Mouse (Mus musculus) hematopoietic stem cell, adult 5-6 weeks (primary cell): ENCODE data around the gene Fcer2a. TPM values are rescaled to one million over a fixed set of nuclear protein-coding genes. Genes with fewer than 3 reads are reported as not detected.

ENCODE experiments used
- ATAC-seq, 2 experiments: fragments of 125-278 bp in 1 of 2; replicated peaks in 1 of 2; 2 replicates each; pipeline ENCODE4 v1.8.0; 2016 to 2017; ENCODE audit warnings: inconsistent platforms in 2 of 2, mild to moderate bottlenecking in 2 of 2, moderate number of reproducible peaks in 2 of 2, low read depth in 1 of 2, moderate TSS enrichment in 1 of 2; ENCODE audit not compliant: low FRiP score in 2 of 2, poor library complexity in 2 of 2, severe bottlenecking in 2 of 2, insufficient read depth in 1 of 2, low TSS enrichment in 1 of 2
- total RNA-seq: library from RNA; stranded (forward); fragments of 172-1452, 232-1000 nt; gene quantifications from 2 replicates; pipeline ENCODE4 v1.2.3, GENCODE M21; 2017

Gene Fcer2a
- total RNA-seq, 1 experiment from 2014 or later: not detected

DNA sequence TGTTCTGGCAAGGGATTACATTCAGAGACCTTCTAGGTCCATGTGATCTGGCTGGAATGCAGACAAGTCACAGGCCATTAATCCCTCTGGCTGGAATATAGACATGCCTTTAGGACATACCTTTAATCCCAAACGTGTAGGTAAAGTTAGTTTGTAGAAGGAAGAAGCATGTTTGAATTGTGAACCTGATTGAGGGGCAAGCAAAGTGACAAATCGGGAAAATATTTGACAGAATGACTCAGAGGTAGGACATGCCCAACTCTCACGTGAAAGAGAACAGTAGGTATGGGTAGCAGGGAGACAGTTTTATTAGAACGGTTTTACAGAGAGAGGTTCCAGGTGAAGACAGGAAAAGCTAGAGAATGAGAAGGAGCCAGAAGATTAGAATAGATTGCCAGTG is 46.4 kb downstream of the Fcer2a start:
- ATAC-seq: no peak

DNA sequence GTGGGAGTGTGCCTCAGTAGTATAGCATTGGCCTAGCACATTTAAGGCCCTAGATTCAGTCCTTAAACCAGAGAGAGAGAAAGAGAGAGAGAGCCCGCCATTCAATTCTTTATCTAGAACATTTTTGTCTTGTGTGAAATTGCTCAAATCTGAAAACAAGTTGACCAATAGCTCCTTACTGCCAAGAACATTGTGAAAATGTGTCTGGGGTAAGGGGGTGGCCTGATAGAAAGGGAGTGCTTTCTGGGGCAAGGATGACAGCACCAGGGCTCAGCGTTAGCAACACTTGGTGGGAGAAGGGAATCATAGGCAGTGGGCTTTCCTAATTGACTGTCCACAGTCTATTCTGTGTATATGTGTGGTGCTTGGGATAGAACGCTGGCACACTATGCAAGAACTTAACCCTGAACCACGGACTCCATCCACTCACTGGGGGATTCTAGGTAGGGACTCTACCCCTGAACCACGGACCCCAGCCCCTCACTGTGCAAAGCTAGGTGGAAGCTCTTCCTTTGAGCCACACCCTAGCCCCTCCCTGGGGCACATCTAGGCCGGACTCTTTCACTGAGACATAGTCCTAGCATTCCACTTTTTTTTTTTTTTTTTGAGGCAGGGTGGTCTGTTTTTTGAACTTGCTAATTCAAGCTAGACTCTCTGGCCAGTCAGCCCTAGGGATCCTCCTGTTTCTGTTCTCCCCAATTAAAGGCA is 47.0 kb downstream of the Fcer2a start:
- no peak; a peak in 1 of 4 replicates for ATAC-seq

DNA sequence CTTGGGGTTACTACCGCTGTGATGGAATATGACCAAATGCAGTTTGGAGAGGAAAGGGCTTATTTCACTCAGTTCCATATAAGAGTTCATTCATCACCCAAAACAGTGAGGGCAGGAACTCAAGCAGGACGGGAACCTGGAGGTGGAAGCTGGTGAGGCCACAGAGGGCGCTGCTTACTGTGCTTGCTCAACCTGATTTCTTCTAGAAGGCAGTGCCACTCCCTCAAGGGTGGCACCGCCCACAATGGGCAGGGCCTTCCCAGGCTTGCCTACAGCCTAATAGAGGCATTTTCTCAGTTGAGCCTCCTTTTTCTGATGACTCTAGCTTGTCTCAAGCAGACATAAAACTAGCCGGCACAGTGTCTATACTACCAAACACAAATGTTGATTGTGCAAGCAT is 48.2 kb downstream of the Fcer2a start:
- ATAC-seq: peak; percentile 91 to 92

Other genes starting within 250 kb of the Fcer2a start
- gene Pex11g, start 226.5 kb downstream of the Fcer2a start, total RNA-seq: 0.84 and 4.1 TPM in 2 replicates
- gene Tex45, start 223.3 kb downstream of the Fcer2a start, total RNA-seq: not detected in 2 replicates
- 10.6 and 11.6 TPM in 2 replicates for gene Zfp358, start 201.0 kb downstream of the Fcer2a start, total RNA-seq
- 29.8 and 40.4 TPM in 2 replicates for gene Mcoln1, start 193.7 kb downstream of the Fcer2a start, total RNA-seq
- gene Pnpla6, start 178.8 kb downstream of the Fcer2a start, total RNA-seq: 26.4 and 34.5 TPM in 2 replicates
- gene C330021F23Rik, start 126.2 kb downstream of the Fcer2a start, total RNA-seq: 0.69 and 2.0 TPM in 2 replicates
- gene Camsap3, start 106.9 kb downstream of the Fcer2a start, total RNA-seq: 3.9 TPM in 2 replicates
- 56.6 and 75.0 TPM in 2 replicates for gene Xab2, start 72.9 kb downstream of the Fcer2a start, total RNA-seq
- 209 and 215 TPM in 2 replicates for gene Pet100, start 72.6 kb downstream of the Fcer2a start, total RNA-seq
- not detected in 2 replicates for gene Pcp2, start 68.6 kb downstream of the Fcer2a start, total RNA-seq
- 121 and 152 TPM in 2 replicates for gene Stxbp2, start 63.2 kb downstream of the Fcer2a start, total RNA-seq
- gene Retn, start 38.4 kb downstream of the Fcer2a start, total RNA-seq: not detected in 2 replicates
- 12.9 and 27.0 TPM in 2 replicates for gene Mcemp1, start 28.4 kb downstream of the Fcer2a start, total RNA-seq
- gene Fcor, start 21.8 kb downstream of the Fcer2a start, total RNA-seq: 5.3 TPM in 1 of 2 replicates, not detected in the other
- 48.3 and 61.2 TPM in 2 replicates for gene Trappc5, start 17.9 kb downstream of the Fcer2a start, total RNA-seq
- 0.81 TPM in 1 of 2 replicates, not detected in the other for gene Clec4g, start 26.5 kb upstream of the Fcer2a start, total RNA-seq
- 1.7 and 1.8 TPM in 2 replicates for gene Cd209a, start 54.8 kb upstream of the Fcer2a start, total RNA-seq
- not detected in 2 replicates for gene Cd209e, start 160.1 kb upstream of the Fcer2a start, total RNA-seq
- gene Cd209d, start 184.4 kb upstream of the Fcer2a start, total RNA-seq: not detected in 2 replicates
- gene Cd209b, start 232.7 kb upstream of the Fcer2a start, total RNA-seq: not detected in 2 replicates